Mouse (Mus musculus): Measurements from ENCODE around the gene Grm5.

Grm5 gene

GRCm38 (mm10) chr7:88161586-88161985 is 577.6 kb downstream of the Grm5 start:
- no peak for DNase-seq (ENCODE audit: low spot score in 2 of 2)

Data from frontal cortex, postnatal 14 days (tissue).